Mouse (Mus musculus) small intestine, adult 2 months (tissue): ENCODE measurements at regions not wholly inside any gene's neighbourhood (a gene's known extent, or its start where the extent isn't known, plus 50 kb on each side); places are given as distances from the start of the nearest gene placed in this dataset.

Experiments used
- CTCF ChIP-seq: fragments of 200-500 bp; IDR thresholded peaks from 2 replicates; pipeline ENCODE4 v1.5.1; 2012; ENCODE audit warnings: low read depth, mild to moderate bottlenecking, control low read depth, inconsistent platforms, low read length, moderate library complexity, mixed read lengths; ENCODE audit not compliant: insufficient replicate concordance, insufficient read length; ENCODE audit errors: extremely low read depth
- POLR2A ChIP-seq: fragments of 200-500 bp; IDR thresholded peaks from 2 replicates; pipeline ENCODE4 v1.6.1; 2012; ENCODE audit warnings: low read depth, mild to moderate bottlenecking, control low read depth, inconsistent platforms, low read length, moderate library complexity

GRCm38 (mm10) chr8:128003881-128004286, 354.5 kb upstream of the Nrp1 start:
- TF ChIP-seq CTCF = no peak
- no peak for TF ChIP-seq POLR2A
